In genomic region chr8:79370646-79371290, GRCm38 (mm10) we compare ENCODE assay signal across 13 mouse cellular contexts. TPM values are rescaled to one million over a fixed set of nuclear protein-coding genes. Genes with fewer than 3 reads are reported as not detected.
DNase-seq lines count a peak whose midpoint lies in the region; ATAC-seq and TF ChIP-seq lines count a peak whose summit lies in the region.
"Had no signal": no experiment of that assay in that cellular context is flagged by ENCODE, and none has a peak within 500 bp of the region (broad histone marks: within the 10 kb centered on the region; RNA-seq: fewer than 3 reads in every experiment).

No protein-coding gene starts in this region.

- TF ChIP-seq CTCF in lung, adult 2 months (IDR thresholded peaks at IDR 0.05; ENCODE audit: insufficient read depth, low read length) = no peak
- TF ChIP-seq CTCF in lung, postnatal 0 days (IDR thresholded peaks at IDR 0.05) = no peak
- TF ChIP-seq CTCF in bone marrow macrophage, adult 2 months (IDR thresholded peaks at IDR 0.05; ENCODE audit: low read depth, low read length) = no peak
- TF ChIP-seq CTCF in stomach, postnatal 0 days (IDR thresholded peaks at IDR 0.05; ENCODE audit: low read depth) = no peak

- no peak for ATAC-seq in lung, postnatal 0 days
- no peak for ATAC-seq in stomach, postnatal 0 days (ENCODE audit: low FRiP score, low TSS enrichment)

- no peaks in the 10 kb centered on the region for H3K27me3 ChIP-seq in lung, postnatal 0 days (replicated peaks; ENCODE audit: insufficient read depth, low read length)
- H3K27me3 ChIP-seq in stomach, postnatal 0 days (ENCODE audit: control insufficient read depth, insufficient read depth, low read length) = no peaks in the 10 kb centered on the region

- H3K4me3 ChIP-seq in lung, adult 2 months (replicated peaks; ENCODE audit: extremely low read depth, low read depth, low read length) = peak overlapping the region; percentile 18
- H3K4me3 ChIP-seq in lung, postnatal 0 days (ENCODE audit: low read depth, low read length) = no peak overlapping the region
- peak overlapping the region; percentile 1 for H3K4me3 ChIP-seq in bone marrow macrophage, adult 2 months (ENCODE audit: insufficient read depth, low read length)
- peak overlapping the region; percentile 7; the same call in 1 of the 2 replicates for H3K4me3 ChIP-seq in macrophage (ENCODE audit: inconsistent target)
- no peak overlapping the region for H3K4me3 ChIP-seq in stomach, postnatal 0 days (ENCODE audit: low read depth, low read length)
- H3K4me3 ChIP-seq: embryonic facial prominence, embryonic 10.5 days; forebrain, embryonic 10.5 days; layer of hippocampus, adult 2 months had no signal

- no peak for TF ChIP-seq POLR2A in lung, adult 2 months (IDR thresholded peaks at IDR 0.05; ENCODE audit: borderline replicate concordance, extremely low read depth, low read depth, low read length)
- TF ChIP-seq POLR2A in bone marrow macrophage, adult 2 months (IDR thresholded peaks at IDR 0.05; ENCODE audit: borderline replicate concordance, low read depth, low read length) = no peak

- 57% methylated on average over 12 of the region's 12 CpGs for WGBS in lung, adult 2 months
- 85% methylated on average over 12 of the region's 12 CpGs for WGBS in lung, postnatal 0 days
- 32% methylated on average over 12 of the region's 12 CpGs for WGBS in macrophage (ENCODE audit: missing documents)
- WGBS in stomach, postnatal 0 days = 79% methylated on average over 12 of the region's 12 CpGs

- no peaks in the 10 kb centered on the region for H3K9me3 ChIP-seq in lung, postnatal 0 days (ENCODE audit: low read length)
- no peaks in the 10 kb centered on the region for H3K9me3 ChIP-seq in stomach, postnatal 0 days (ENCODE audit: control insufficient read depth, low read length)
- H3K9me3 ChIP-seq: embryonic facial prominence, embryonic 10.5 days; forebrain, embryonic 10.5 days had no signal

- H3K79me2 ChIP-seq in macrophage (ENCODE audit: inconsistent target) = peaks cover 76% of the 10 kb centered on the region

- peaks cover 13% of the 10 kb centered on the region; the same call in 1 of the 2 replicates for H3K36me3 ChIP-seq in lung, postnatal 0 days (ENCODE audit: insufficient read depth, low read length)
- no peaks in the 10 kb centered on the region for H3K36me3 ChIP-seq in macrophage (ENCODE audit: inconsistent target)
- H3K36me3 ChIP-seq in stomach, postnatal 0 days (ENCODE audit: control insufficient read depth, insufficient read depth, low read length) = peaks cover 5% of the 10 kb centered on the region; the same call in 1 of the 2 replicates

- TF ChIP-seq EP300 in lung, postnatal 0 days (IDR thresholded peaks at IDR 0.05) = no peak
- no peak for TF ChIP-seq EP300 in stomach, postnatal 0 days (optimal IDR thresholded peaks at IDR 0.05)

- no peak overlapping the region for H3K27ac ChIP-seq in lung, postnatal 0 days (ENCODE audit: low read length)
- H3K27ac ChIP-seq in bone marrow macrophage, adult 2 months (ENCODE audit: insufficient read depth, low read depth, low read length) = no peak overlapping the region
- H3K27ac ChIP-seq in macrophage = peak overlapping the region; percentile 41
- peak overlapping the region; percentile 18; the same call in 1 of the 2 replicates for H3K27ac ChIP-seq in stomach, postnatal 0 days (replicated peaks)
- H3K27ac ChIP-seq: embryonic facial prominence, embryonic 10.5 days; forebrain, embryonic 10.5 days; layer of hippocampus, adult 2 months had no signal

- H3K9ac ChIP-seq in lung, postnatal 0 days (replicated peaks; ENCODE audit: low read depth) = no peak overlapping the region
- H3K9ac ChIP-seq in stomach, postnatal 0 days (ENCODE audit: low read length) = no peak overlapping the region

- DNase-seq in lung, adult 2 months = no peak
- no peak for DNase-seq in lung, postnatal 0 days (ENCODE audit: low spot score)
- DNase-seq in stomach, postnatal 0 days (ENCODE audit: low spot score) = no peak
- DNase-seq in ovary, postnatal 36 days (ENCODE audit: low spot score) = no peak
- no peak for DNase-seq in testis, postnatal 10 days (ENCODE audit: low spot score)
- DNase-seq: cerebellum, adult 8-10 months; kidney, adult 2 months; thymus, postnatal 4 days had no signal

- no peak overlapping the region for H3K4me2 ChIP-seq in lung, postnatal 0 days (replicated peaks; ENCODE audit: low read depth, low read length)
- H3K4me2 ChIP-seq in stomach, postnatal 0 days (replicated peaks; ENCODE audit: low read depth) = peak overlapping the region; percentile 29

- peaks cover 34% of the 10 kb centered on the region for H3K4me1 ChIP-seq in lung, adult 2 months (ENCODE audit: control insufficient read depth, insufficient read depth, low read length)
- peaks cover 13% of the 10 kb centered on the region; the same call in 1 of the 2 replicates for H3K4me1 ChIP-seq in lung, postnatal 0 days (ENCODE audit: insufficient read depth, low read depth, low read length)
- H3K4me1 ChIP-seq in bone marrow macrophage, adult 2 months (ENCODE audit: control insufficient read depth, insufficient read depth, low read length) = peaks cover 57% of the 10 kb centered on the region
- peaks cover 23% of the 10 kb centered on the region for H3K4me1 ChIP-seq in stomach, postnatal 0 days (replicated peaks; ENCODE audit: control insufficient read depth, insufficient read depth)

RNA-seq across cellular contexts. Expression of gene Smad1, which starts 28.6 kb away (rescaled TPM):
- 35.0 and 46.0 TPM in 2 replicates for polyA plus RNA-seq in lung, adult 2 months (2012; rRNA removed)
- polyA plus RNA-seq in lung, postnatal 0 days (2015; fragmentation: Nextera tagmentation; extraction: Ambion mirVana) = 23.0 and 25.1 TPM in 2 replicates
- 25.5 and 26.0 TPM in 2 replicates for polyA plus RNA-seq in bone marrow macrophage, adult 2 months (2012; ENCODE audit: insufficient read depth, insufficient read length, missing spikeins)
- 10 to 100 TPM in 24 of 26 experiments, 1 to 10 TPM in 2; 6.6 to 55.1 (median 29.4) TPM for total RNA-seq in macrophage (2018; cell fraction: chromatin; rRNA removed)
- total RNA-seq in macrophage (2018; cell fraction: cytosol; rRNA removed) = 10 to 100 TPM in 25 of 26 experiments, 1 to 10 TPM in 1; 9.9 to 29.1 (median 18.0) TPM
- total RNA-seq in macrophage (2018; cell fraction: nucleus; rRNA removed) = 10 to 100 TPM; 10.4 to 43.5 (median 26.7) TPM
- 11.2 to 13.8 TPM (median 12.7 TPM) in 3 replicates for polyA plus RNA-seq in macrophage (2018)
- polyA plus RNA-seq in stomach, postnatal 0 days (2015; fragmentation: Nextera tagmentation; extraction: Ambion mirVana) = 25.9 and 31.5 TPM in 2 replicates

Comparison
In these comparisons a context has a peak if more than half of its experiments do, and no peak if none do; other contexts are left out.
1. H3K4me3 ChIP-seq: peak in lung, adult 2 months (single experiment), bone marrow macrophage, adult 2 months (single experiment) and macrophage (single experiment); none in lung, postnatal 0 days (single experiment) and stomach, postnatal 0 days (single experiment).
2. H3K27ac ChIP-seq: peak in macrophage (single experiment) and stomach, postnatal 0 days (single experiment); none in lung, postnatal 0 days (single experiment) and bone marrow macrophage, adult 2 months (single experiment).